ENCODE assay signal across 8 mouse cellular contexts in the genomic region with DNA sequence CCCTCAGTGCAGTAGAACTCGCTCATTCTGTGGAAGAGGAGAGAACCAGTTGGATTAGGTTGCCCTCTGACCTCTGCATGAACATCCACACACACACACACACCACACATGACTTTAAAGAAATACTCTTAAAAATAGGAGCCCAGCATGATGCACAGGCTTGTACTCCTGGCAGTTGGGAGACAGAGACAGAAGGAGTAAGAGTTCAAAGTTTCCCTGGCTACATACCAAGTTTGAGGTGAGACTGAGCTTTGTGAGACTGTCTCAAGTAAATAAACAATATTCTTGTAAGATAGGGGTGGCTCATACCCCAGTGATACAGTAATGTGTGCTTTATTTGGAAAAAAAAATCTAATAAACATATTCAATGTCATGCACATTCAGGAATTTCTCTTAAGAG. TPM values are rescaled to one million over a fixed set of nuclear protein-coding genes. Genes with fewer than 3 reads are reported as not detected.
A peak's percentile ranks its signal among the peaks of the same experiment; 100 is the strongest.
DNase-seq lines count a peak whose midpoint lies in the region; ATAC-seq lines count a peak whose summit lies in the region.

No protein-coding gene starts in this region.

- peak overlapping the region; percentile 62 for H3K4me2 ChIP-seq in heart, embryonic 11.5 days
- peak overlapping the region; percentile 92; the same call in 1 of the 2 replicates for H3K4me2 ChIP-seq in neural tube, embryonic 12.5 days (replicated peaks)
- H3K4me2 ChIP-seq in liver, embryonic 11.5 days, result peak overlapping the region; percentile 67

- DNase-seq in heart, adult 11 months, result no peak
- DNase-seq in neural tube, embryonic 10.5 days (ENCODE audit: extremely low spot score, low spot score), result no peak
- DNase-seq in liver, embryonic 11.5 days (ENCODE audit: low spot score), result no peak
- DNase-seq in urinary bladder, postnatal 14 days (ENCODE audit: low spot score), result no peak
- no peak for DNase-seq in layer of hippocampus, adult 18-20 months (ENCODE audit: low spot score in 2 of 2)
- DNase-seq in gastrocnemius, postnatal 4 days (ENCODE audit: low spot score in 2 of 2), result no peak

- H3K9ac ChIP-seq in heart, embryonic 11.5 days (ENCODE audit: low read depth, low read length), result no peak overlapping the region
- H3K9ac ChIP-seq in neural tube, embryonic 12.5 days, result no peak overlapping the region
- no peak overlapping the region for H3K9ac ChIP-seq in liver, embryonic 11.5 days (ENCODE audit: low read depth, low read length)

- H3K4me3 ChIP-seq in heart, embryonic 11.5 days (ENCODE audit: low read depth, low read length), result peak overlapping the region; percentile 86; the same call in 1 of the 2 replicates
- no peak overlapping the region for H3K4me3 ChIP-seq in neural tube, embryonic 12.5 days
- peak overlapping the region; percentile 85 for H3K4me3 ChIP-seq in liver, embryonic 11.5 days (ENCODE audit: low read depth, low read length)

- H3K27ac ChIP-seq in heart, embryonic 11.5 days (ENCODE audit: low read depth, low read length), result no peak overlapping the region
- no peak overlapping the region for H3K27ac ChIP-seq in neural tube, embryonic 12.5 days
- H3K27ac ChIP-seq in liver, embryonic 11.5 days (ENCODE audit: low read depth, low read length), result no peak overlapping the region

- peaks cover 9% of the 10 kb centered on the region for H3K4me1 ChIP-seq in heart, embryonic 11.5 days (ENCODE audit: control insufficient read depth, insufficient read depth, low read length)
- peaks cover 8% of the 10 kb centered on the region for H3K4me1 ChIP-seq in neural tube, embryonic 12.5 days
- no peaks in the 10 kb centered on the region; the same call in 1 of the 2 replicates for H3K4me1 ChIP-seq in liver, embryonic 11.5 days (replicated peaks; ENCODE audit: control insufficient read depth, insufficient read depth, low read length)

- no peaks in the 10 kb centered on the region; the same call in 1 of the 2 replicates for H3K36me3 ChIP-seq in heart, embryonic 11.5 days (ENCODE audit: control insufficient read depth, insufficient read depth, low read length)
- peaks cover 6% of the 10 kb centered on the region for H3K36me3 ChIP-seq in neural tube, embryonic 12.5 days
- H3K36me3 ChIP-seq in liver, embryonic 11.5 days (ENCODE audit: control insufficient read depth, insufficient read depth, low read length), result no peaks in the 10 kb centered on the region

- no peaks in the 10 kb centered on the region for H3K27me3 ChIP-seq in heart, embryonic 11.5 days (ENCODE audit: control insufficient read depth, insufficient read depth, low read length)
- H3K27me3 ChIP-seq in neural tube, embryonic 12.5 days (replicated peaks), result no peaks in the 10 kb centered on the region
- no peaks in the 10 kb centered on the region for H3K27me3 ChIP-seq in liver, embryonic 11.5 days (replicated peaks; ENCODE audit: control insufficient read depth, insufficient read depth, low read length)

- H3K9me3 ChIP-seq in heart, embryonic 11.5 days (replicated peaks; ENCODE audit: control insufficient read depth, low read length), result no peaks in the 10 kb centered on the region
- H3K9me3 ChIP-seq in neural tube, embryonic 12.5 days, result no peaks in the 10 kb centered on the region
- H3K9me3 ChIP-seq in liver, embryonic 11.5 days (ENCODE audit: control insufficient read depth, low read length), result no peaks in the 10 kb centered on the region

- 90% methylated on average over 1 of the region's 1 CpGs for WGBS in heart, embryonic 11.5 days (ENCODE audit: insufficient replicate concordance)
- 92% methylated on average over 1 of the region's 1 CpGs for WGBS in neural tube, embryonic 12.5 days
- 83% methylated on average over 1 of the region's 1 CpGs for WGBS in liver, embryonic 11.5 days

- no peak for ATAC-seq in heart, embryonic 11.5 days (replicated peaks; ENCODE audit: insufficient number of reproducible peaks, low FRiP score, low TSS enrichment)
- no peak for ATAC-seq in neural tube, embryonic 12.5 days (ENCODE audit: low FRiP score, low read depth)
- ATAC-seq in liver, embryonic 11.5 days (replicated peaks; ENCODE audit: low FRiP score), result no peak

RNA-seq across cellular contexts. Expression of gene Ndufb3, which starts 1.3 kb away (rescaled TPM):
- polyA plus RNA-seq in heart, embryonic 11.5 days (2014; fragmentation: Nextera tagmentation; extraction: Ambion mirVana), result 195 and 206 TPM in 2 replicates
- 168 and 179 TPM in 2 replicates for polyA plus RNA-seq in neural tube, embryonic 12.5 days (2016; fragmentation: Nextera tagmentation; extraction: Ambion mirVana)
- 172 and 182 TPM in 2 replicates for polyA plus RNA-seq in liver, embryonic 11.5 days (2014; fragmentation: Nextera tagmentation; extraction: Ambion mirVana)
- 100 to 1,000 TPM; 117 to 121 TPM for total RNA-seq in layer of hippocampus, adult 18-20 months (2021)
- 100 to 1,000 TPM; 114 to 124 TPM for total RNA-seq in gastrocnemius, postnatal 4 days (2021)

RNA-seq across cellular contexts. Expression of gene Fam126b, which starts 1.4 kb away (rescaled TPM):
- 5.2 and 6.4 TPM in 2 replicates for polyA plus RNA-seq in heart, embryonic 11.5 days (2014; fragmentation: Nextera tagmentation; extraction: Ambion mirVana)
- polyA plus RNA-seq in neural tube, embryonic 12.5 days (2016; fragmentation: Nextera tagmentation; extraction: Ambion mirVana), result 8.5 and 9.4 TPM in 2 replicates
- polyA plus RNA-seq in liver, embryonic 11.5 days (2014; fragmentation: Nextera tagmentation; extraction: Ambion mirVana), result 6.5 and 7.3 TPM in 2 replicates
- total RNA-seq in layer of hippocampus, adult 18-20 months (2021), result 100 to 1,000 TPM; 132 to 154 TPM
- 10 to 100 TPM in 1 of 2 experiments, 1 to 10 TPM in 1; 8.6 to 10.4 TPM for total RNA-seq in gastrocnemius, postnatal 4 days (2021)
